Mouse (Mus musculus) midbrain, embryonic 12.5 days (tissue): ENCODE results near the gene St6galnac3. TPM values are rescaled to one million over a fixed set of nuclear protein-coding genes. Genes with fewer than 3 reads are reported as not detected.

Source experiments
- ATAC-seq: fragments of 200-750 bp; cut with Nextera tagmentation; 2 replicates; pipeline ENCODE4 v1.8.0; 2017; ENCODE audit warnings: low read depth, moderate TSS enrichment, moderate library complexity; ENCODE audit not compliant: low FRiP score
- H3K27ac ChIP-seq: fragments of 300-500 bp; sonication (generic); replicated peaks from 2 replicates; pipeline ENCODE4 v1.5.1; 2016; ENCODE audit warnings: mild to moderate bottlenecking
- H3K27me3 ChIP-seq: fragments of 300-500 bp; sonication (generic); 2 replicates; pipeline ENCODE4 v1.6.1; 2016; ENCODE audit warnings: mild to moderate bottlenecking
- H3K36me3 ChIP-seq: fragments of 300-500 bp; sonication (generic); 2 replicates; pipeline ENCODE4 v1.6.1; 2016
- H3K4me1 ChIP-seq: fragments of 300-500 bp; sonication (generic); 2 replicates; pipeline ENCODE4 v1.6.1; 2016
- H3K4me2 ChIP-seq: fragments of 300-500 bp; sonication (generic); replicated peaks from 2 replicates; pipeline ENCODE4 v1.6.1; 2016; ENCODE audit warnings: mild to moderate bottlenecking, moderate library complexity
- H3K4me3 ChIP-seq: fragments of 300-500 bp; sonication (generic); 2 replicates; pipeline ENCODE4 v1.5.1; 2016; ENCODE audit warnings: mild to moderate bottlenecking
- H3K9ac ChIP-seq: fragments of 300-500 bp; sonication (generic); replicated peaks from 2 replicates; pipeline ENCODE4 v1.6.1; 2016; ENCODE audit warnings: mild to moderate bottlenecking, moderate library complexity
- H3K9me3 ChIP-seq: fragments of 300-500 bp; sonication (generic); 2 replicates; pipeline ENCODE4 v1.6.1; 2016; ENCODE audit warnings: mild to moderate bottlenecking
- WGBS: fragments of 180-500 bp; shearing (Covaris S2); methylation state at CpG from one replicate; pipeline ENCODE4 v1.1.7; 2016; 5-methylcytosine and 5-hydroxymethylcytosine counted together
- polyA plus RNA-seq: library from polyadenylated mRNA; unstranded; fragments of >200 nt; fragmentation: Nextera tagmentation; extraction: Ambion mirVana; gene quantifications from 2 replicates; pipeline ENCODE4 v1.2.1, GENCODE M21; 2016

Gene St6galnac3
- polyA plus RNA-seq, 1 experiment from 2014 or later = 28.5 TPM

DNA sequence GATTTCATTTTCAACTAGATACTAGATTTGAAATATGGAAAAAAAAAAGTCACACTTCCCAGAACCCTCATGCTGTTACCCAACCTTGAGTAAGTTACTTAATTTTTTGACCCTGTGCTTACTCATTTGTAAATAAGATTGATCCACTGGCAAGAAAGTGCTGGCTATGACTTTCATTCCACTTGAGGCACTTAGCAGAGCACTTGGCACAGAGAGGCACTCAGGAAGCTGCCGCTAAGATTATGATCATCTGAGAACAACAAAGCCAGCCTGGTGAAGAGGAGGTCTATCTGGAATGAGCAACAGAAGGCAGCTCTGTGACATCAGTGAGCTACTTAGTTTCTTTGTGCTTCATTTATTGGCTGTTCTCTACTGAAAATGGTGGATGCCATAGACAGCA is 232.0 kb downstream of the St6galnac3 start:
- Histone ChIP-seq H3K4me3 (no peak overlapping the region), H3K9ac (no peak overlapping the region), H3K27me3 (no peaks in the 10 kb centered on the region), H3K36me3 (no peaks in the 10 kb centered on the region), H3K9me3 (no peaks in the 10 kb centered on the region), H3K4me2 (no peak overlapping the region), H3K4me1 (0 out of 2 replicates have a peak, but pooled peaks cover 6% of the 10 kb centered on the region), H3K27ac (no peak overlapping the region)
- 84% methylated on average over 1 of the region's 1 CpGs for WGBS
- no peak for ATAC-seq

- H3K27ac ChIP-seq = no peak overlapping the region
- H3K4me3 ChIP-seq = no peak overlapping the region
- H3K9ac ChIP-seq = no peak overlapping the region
- no peaks in the 10 kb centered on the region for H3K36me3 ChIP-seq
- no peak for ATAC-seq
- 0 out of 2 replicates have a peak, but pooled peaks cover 6% of the 10 kb centered on the region for H3K4me1 ChIP-seq
- H3K4me2 ChIP-seq = no peak overlapping the region
- no peaks in the 10 kb centered on the region for H3K9me3 ChIP-seq
- no peaks in the 10 kb centered on the region for H3K27me3 ChIP-seq
- WGBS = 72% methylated on average over 9 of the region's 9 CpGs
Measured at GRCm38 (mm10) chr3:153489718-153490117, 235.3 kb downstream of the St6galnac3 start.

GRCm38 (mm10) chr3:153488931-153489330 is 236.0 kb downstream of the St6galnac3 start:
- 0 out of 2 replicates have a peak, but pooled peaks cover 6% of the 10 kb centered on the region for H3K4me1 ChIP-seq
- no peaks in the 10 kb centered on the region for H3K36me3 ChIP-seq
- H3K27ac ChIP-seq = no peak overlapping the region
- H3K9ac ChIP-seq = no peak overlapping the region
- H3K4me2 ChIP-seq = no peak overlapping the region
- WGBS = 88% methylated on average over 5 of the region's 5 CpGs
- no peak overlapping the region for H3K4me3 ChIP-seq
- no peak for ATAC-seq
- H3K9me3 ChIP-seq = no peaks in the 10 kb centered on the region
- no peaks in the 10 kb centered on the region for H3K27me3 ChIP-seq

GRCm38 (mm10) chr3:153485176-153485575 is 239.8 kb downstream of the St6galnac3 start:
- 85% methylated on average over 5 of the region's 5 CpGs for WGBS
- no peaks in the 10 kb centered on the region for H3K4me1 ChIP-seq
- H3K4me3 ChIP-seq = no peak overlapping the region

GRCm38 (mm10) chr3:153484701-153485100 is 240.3 kb downstream of the St6galnac3 start:
- no peak overlapping the region for H3K27ac ChIP-seq
- no peaks in the 10 kb centered on the region for H3K36me3 ChIP-seq
- no peak for ATAC-seq
- H3K9ac ChIP-seq = no peak overlapping the region
- H3K4me1 ChIP-seq = no peaks in the 10 kb centered on the region
- no peak overlapping the region for H3K4me3 ChIP-seq
- H3K27me3 ChIP-seq = no peaks in the 10 kb centered on the region
- no peaks in the 10 kb centered on the region for H3K9me3 ChIP-seq
- 87% methylated on average over 7 of the region's 7 CpGs for WGBS
- H3K4me2 ChIP-seq = no peak overlapping the region

More at GRCm38 (mm10) chr3:153485176-153485575, 239.8 kb downstream of the St6galnac3 start:
- ATAC-seq = no peak
- Histone ChIP-seq H3K36me3 (no peaks in the 10 kb centered on the region), H3K4me2 (no peak overlapping the region), H3K27ac (no peak overlapping the region), H3K27me3 (no peaks in the 10 kb centered on the region), H3K9me3 (no peaks in the 10 kb centered on the region), H3K9ac (no peak overlapping the region)

GRCm38 (mm10) chr3:153483691-153484090 is 241.3 kb downstream of the St6galnac3 start:
- no peak overlapping the region for H3K9ac ChIP-seq
- ATAC-seq = no peak
- H3K36me3 ChIP-seq = no peaks in the 10 kb centered on the region
- WGBS = 92% methylated on average over 4 of the region's 4 CpGs
- H3K9me3 ChIP-seq = no peaks in the 10 kb centered on the region
- H3K27me3 ChIP-seq = no peaks in the 10 kb centered on the region
- no peak overlapping the region for H3K27ac ChIP-seq
- no peak overlapping the region for H3K4me3 ChIP-seq
- no peaks in the 10 kb centered on the region for H3K4me1 ChIP-seq
- H3K4me2 ChIP-seq = no peak overlapping the region

DNA sequence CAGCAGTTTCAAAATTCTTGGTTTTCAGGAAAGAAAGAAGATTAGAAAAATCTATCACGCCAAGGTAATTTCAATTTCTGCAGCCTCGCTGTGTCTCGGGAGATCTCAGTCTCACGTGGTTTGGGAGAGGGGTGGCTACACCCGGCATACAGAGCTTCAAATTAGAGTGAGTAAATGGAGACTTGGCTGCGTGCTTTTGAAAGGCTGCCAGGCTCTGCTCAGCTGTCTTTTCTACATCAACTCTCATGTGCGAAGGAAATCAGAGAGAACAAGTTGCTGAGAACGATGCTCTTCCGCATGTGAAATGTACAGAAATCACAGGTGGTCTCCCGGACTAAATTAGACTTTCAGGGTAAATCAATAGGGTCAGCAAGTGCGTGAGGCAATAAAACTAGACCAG is 242.9 kb downstream of the St6galnac3 start:
- H3K9me3 ChIP-seq = no peaks in the 10 kb centered on the region
- H3K27me3 ChIP-seq = no peaks in the 10 kb centered on the region
- ATAC-seq = no peak
- 78% methylated on average over 11 of the region's 11 CpGs for WGBS
- H3K9ac ChIP-seq = no peak overlapping the region
- H3K4me3 ChIP-seq = no peak overlapping the region
- no peaks in the 10 kb centered on the region for H3K36me3 ChIP-seq
- no peaks in the 10 kb centered on the region for H3K4me1 ChIP-seq
- no peak overlapping the region for H3K27ac ChIP-seq
- H3K4me2 ChIP-seq = no peak overlapping the region

- Histone ChIP-seq H3K27ac (no peak overlapping the region), H3K4me3 (no peak overlapping the region), H3K36me3 (no peaks in the 10 kb centered on the region), H3K4me1 (no peaks in the 10 kb centered on the region), H3K4me2 (no peak overlapping the region), H3K27me3 (no peaks in the 10 kb centered on the region), H3K9ac (no peak overlapping the region), H3K9me3 (no peaks in the 10 kb centered on the region)
- 90% methylated on average over 6 of the region's 6 CpGs for WGBS
- ATAC-seq = no peak
Measured at GRCm38 (mm10) chr3:153481012-153481411, 244.0 kb downstream of the St6galnac3 start.

GRCm38 (mm10) chr3:153480636-153481006 is 244.4 kb downstream of the St6galnac3 start:
- WGBS = 88% methylated on average over 5 of the region's 5 CpGs
- Histone ChIP-seq H3K9ac (no peak overlapping the region), H3K36me3 (no peaks in the 10 kb centered on the region), H3K4me2 (no peak overlapping the region), H3K4me1 (no peaks in the 10 kb centered on the region), H3K9me3 (no peaks in the 10 kb centered on the region), H3K27me3 (no peaks in the 10 kb centered on the region), H3K4me3 (no peak overlapping the region), H3K27ac (no peak overlapping the region)
- no peak for ATAC-seq

GRCm38 (mm10) chr3:153480005-153480635 is 244.9 kb downstream of the St6galnac3 start:
- WGBS = 97% methylated on average over 3 of the region's 3 CpGs
- no peaks in the 10 kb centered on the region for H3K36me3 ChIP-seq
- H3K4me3 ChIP-seq = no peak overlapping the region
- no peaks in the 10 kb centered on the region for H3K9me3 ChIP-seq
- no peak for ATAC-seq
- no peak overlapping the region for H3K27ac ChIP-seq
- H3K4me2 ChIP-seq = no peak overlapping the region
- no peak overlapping the region for H3K9ac ChIP-seq
- H3K27me3 ChIP-seq = no peaks in the 10 kb centered on the region
- H3K4me1 ChIP-seq = no peaks in the 10 kb centered on the region

DNA sequence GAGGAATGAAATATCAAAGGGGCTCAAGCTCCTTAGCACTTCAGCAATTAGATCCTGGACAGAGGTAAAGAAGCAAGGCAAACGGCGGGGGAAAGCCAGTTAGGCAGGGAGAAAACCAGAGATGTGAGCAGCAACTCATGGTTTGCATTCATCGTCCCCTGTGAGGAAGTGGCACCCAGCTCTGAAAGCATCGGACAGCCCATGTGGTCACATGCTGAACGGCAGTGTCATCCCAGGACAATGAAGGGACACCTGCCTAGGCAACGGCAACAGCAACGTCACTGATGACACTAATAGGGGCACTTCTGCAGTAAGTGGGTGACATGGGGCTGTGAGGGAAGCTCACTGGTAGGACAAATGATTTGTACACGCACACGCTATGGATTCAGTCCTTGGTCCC is 249.1 kb downstream of the St6galnac3 start:
- 94% methylated on average over 9 of the region's 9 CpGs for WGBS
- Histone ChIP-seq H3K9me3 (no peaks in the 10 kb centered on the region), H3K36me3 (no peaks in the 10 kb centered on the region), H3K9ac (no peak overlapping the region), H3K4me3 (no peak overlapping the region), H3K4me2 (no peak overlapping the region), H3K4me1 (no peaks in the 10 kb centered on the region), H3K27me3 (no peaks in the 10 kb centered on the region), H3K27ac (no peak overlapping the region)
- ATAC-seq = no peak

DNA sequence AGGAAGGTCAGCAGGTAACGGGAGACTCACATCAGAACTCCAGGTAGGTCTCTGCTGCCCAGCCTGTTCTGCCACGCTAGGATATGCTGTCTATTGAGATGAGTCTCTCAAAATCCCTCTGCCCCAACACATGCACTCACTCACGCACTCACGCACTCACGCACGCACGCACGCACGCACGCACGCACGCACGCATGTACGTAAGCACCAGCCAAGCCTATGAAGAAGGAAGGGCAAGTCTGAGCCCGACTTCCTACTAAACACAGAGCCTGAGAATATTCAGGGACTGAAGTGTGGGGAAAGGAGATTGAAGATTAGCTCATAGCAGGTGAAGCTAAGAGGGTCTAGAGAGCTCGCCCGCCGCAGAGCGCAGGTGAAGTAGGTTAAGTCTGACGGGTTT is 249.5 kb downstream of the St6galnac3 start:
- ATAC-seq = no peak
- no peaks in the 10 kb centered on the region for H3K4me1 ChIP-seq
- no peak overlapping the region for H3K4me3 ChIP-seq
- H3K9ac ChIP-seq = no peak overlapping the region
- WGBS = 95% methylated on average over 20 of the region's 20 CpGs
- H3K27ac ChIP-seq = no peak overlapping the region
- H3K36me3 ChIP-seq = no peaks in the 10 kb centered on the region
- H3K27me3 ChIP-seq = no peaks in the 10 kb centered on the region
- no peaks in the 10 kb centered on the region for H3K9me3 ChIP-seq
- H3K4me2 ChIP-seq = no peak overlapping the region
